Mouse (Mus musculus): ENCODE measurements around the gene Cetn3.
A peak's percentile ranks its signal among the peaks of the same experiment; 100 is the strongest.

The Cetn3 gene

DNA sequence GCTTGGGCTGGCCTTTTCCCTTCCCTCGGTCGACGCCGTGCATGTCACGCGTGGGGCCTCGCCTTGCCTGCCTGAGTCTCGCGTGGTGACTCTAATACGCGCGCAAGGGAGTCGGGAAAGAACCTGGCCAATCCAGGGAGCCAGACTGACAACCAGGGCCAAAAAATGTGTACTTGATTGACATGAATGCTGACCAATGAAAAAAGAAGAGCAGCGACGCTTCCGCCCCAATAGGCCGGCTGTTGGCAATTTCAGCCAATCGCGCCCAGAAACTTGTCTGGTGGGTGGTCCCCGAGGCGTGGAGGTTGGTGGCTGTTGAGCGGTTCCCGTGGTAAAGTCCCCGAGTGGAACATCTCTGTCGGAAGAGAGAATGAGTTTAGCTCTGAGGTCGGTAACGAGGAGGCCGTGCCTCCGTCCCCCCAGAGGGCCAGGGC, at the start of gene Cetn3:
Gene Cetn3, plus strand, starts transcription at position 107 of the 434 bp plus-strand sequence.
- DNase-seq (ENCODE audit: low read depth): peak; percentile 96

DNA sequence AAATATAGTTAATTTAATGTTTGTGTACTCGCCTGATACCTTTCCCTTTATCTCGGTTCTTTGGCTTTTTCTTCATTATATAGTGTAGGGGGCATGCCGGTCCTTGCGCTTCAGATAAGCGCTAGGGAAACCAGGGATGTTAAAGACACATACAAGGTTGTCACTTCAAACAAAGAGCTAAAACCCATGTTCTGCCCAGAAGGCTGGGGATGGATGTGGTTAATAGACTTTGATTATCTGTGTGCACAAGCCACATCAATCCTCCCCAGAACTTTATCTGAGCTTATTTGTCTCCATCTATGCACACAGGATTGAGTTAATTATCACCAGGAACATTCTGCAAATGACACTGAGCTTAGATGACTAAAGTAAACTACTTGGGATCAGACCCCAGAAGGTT, 46.3 kb upstream of the Cetn3 start:
- no peak for DNase-seq (ENCODE audit: low read depth)

DNA sequence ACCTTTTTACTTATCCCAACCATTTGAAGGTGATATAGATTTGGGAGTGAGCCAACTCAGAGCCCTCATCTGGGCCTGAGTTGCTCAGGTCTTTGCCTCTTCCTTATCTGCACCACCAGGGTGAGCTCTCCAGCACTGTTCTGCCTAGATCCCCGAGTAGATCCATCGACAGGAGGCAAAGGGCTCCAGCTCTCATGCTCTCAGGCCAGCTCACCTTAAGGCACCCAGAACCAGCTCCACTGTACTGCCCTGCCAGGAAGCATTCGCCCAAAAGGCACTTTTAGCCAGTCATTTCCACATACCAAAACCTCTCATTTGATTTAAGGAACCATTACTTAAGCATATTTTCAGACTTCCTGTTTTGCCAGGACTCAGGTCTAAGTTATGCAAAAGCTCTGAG, 42.0 kb upstream of the Cetn3 start:
- no peak for DNase-seq (ENCODE audit: low read depth)

DNA sequence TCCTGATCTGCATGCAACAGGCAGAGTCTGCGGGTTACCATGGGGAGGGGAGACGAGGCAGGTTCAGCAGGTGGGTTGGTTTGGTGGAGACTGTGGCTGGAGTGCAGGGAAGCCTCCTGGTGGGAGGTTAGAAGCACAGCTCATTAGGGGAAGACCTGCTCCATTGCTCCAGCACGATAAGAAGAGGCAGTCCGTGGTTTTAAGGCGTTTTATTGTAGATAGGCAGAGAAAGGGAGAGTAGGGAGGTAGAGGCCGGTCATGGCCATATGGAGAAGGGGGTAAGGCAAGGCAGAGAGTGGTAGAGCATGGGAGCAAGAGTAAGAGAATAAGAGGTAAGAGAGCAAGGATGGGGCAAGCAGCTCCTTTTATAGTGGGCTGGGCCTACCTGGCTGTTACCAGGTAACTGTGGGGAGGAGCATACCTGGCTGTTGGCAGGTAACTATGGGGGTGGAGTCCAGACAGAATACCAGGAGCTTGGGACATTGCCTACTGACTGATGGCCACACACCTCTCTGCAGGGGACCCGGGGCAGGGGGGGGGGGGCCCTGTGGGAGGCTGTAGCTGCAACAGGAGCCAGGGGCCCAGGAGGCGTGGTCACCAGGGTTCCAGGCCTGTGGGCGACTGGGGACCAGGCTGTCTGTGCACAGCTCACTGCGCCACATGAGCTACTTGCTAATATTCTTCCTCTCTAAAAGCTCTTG, 39.3 kb upstream of the Cetn3 start:
- no peak for DNase-seq (ENCODE audit: low read depth)

DNA sequence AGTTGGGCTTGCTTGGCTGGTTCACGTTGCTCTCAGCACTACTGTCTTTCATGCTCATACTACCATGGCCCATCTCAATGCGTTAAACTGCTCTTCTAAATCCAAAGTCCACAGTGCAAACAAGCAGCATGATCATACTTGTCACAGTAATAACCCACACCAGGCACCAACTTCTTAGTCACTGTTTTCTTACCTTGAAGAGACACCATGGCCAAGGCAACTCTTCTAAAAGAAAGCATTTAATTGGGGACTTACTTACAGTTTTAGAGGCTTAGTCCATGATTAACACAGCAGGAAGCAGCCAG, 38.8 kb upstream of the Cetn3 start:
- no peak for DNase-seq (ENCODE audit: low read depth)

DNA sequence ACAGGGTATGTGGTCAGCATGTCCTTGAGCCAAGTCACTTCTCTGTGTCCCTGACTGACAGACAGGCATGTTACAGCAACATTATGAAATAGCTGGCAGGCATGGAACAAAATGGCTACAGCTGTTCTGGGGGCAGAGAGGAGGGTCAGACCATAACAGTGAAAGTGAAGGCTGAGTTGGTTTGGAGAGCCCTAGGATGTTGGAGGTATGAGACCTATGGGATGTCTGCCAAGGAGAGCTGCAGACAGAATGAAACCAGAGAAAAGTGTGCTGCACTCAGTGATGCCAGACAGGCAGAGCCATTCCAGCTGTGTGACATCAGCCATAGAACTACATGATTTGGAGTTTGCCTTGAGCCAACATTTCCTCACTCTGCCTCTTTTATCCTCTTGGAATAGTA, 28.0 kb upstream of the Cetn3 start:
- no peak for DNase-seq (ENCODE audit: low read depth)

DNA sequence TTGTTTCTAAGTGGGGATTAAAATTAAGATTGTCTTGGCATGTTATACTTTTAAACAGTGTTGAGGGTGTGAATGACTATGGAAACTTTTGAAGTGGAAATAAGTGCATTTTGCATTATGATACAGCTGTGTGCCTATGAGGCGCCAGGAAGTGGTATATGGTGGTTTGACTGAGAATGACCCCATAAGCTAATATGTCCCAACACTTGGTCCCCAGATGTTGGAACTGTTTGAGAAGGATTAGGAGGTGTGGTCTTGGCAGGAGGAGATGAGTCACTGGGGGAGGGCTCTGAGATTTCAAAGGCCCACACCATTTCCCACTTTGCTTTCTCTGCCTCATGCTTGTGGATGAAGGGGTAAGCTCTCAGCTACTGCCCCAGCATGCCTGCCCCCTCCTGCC, 27.6 kb upstream of the Cetn3 start:
- DNase-seq (ENCODE audit: low read depth): no peak

DNA sequence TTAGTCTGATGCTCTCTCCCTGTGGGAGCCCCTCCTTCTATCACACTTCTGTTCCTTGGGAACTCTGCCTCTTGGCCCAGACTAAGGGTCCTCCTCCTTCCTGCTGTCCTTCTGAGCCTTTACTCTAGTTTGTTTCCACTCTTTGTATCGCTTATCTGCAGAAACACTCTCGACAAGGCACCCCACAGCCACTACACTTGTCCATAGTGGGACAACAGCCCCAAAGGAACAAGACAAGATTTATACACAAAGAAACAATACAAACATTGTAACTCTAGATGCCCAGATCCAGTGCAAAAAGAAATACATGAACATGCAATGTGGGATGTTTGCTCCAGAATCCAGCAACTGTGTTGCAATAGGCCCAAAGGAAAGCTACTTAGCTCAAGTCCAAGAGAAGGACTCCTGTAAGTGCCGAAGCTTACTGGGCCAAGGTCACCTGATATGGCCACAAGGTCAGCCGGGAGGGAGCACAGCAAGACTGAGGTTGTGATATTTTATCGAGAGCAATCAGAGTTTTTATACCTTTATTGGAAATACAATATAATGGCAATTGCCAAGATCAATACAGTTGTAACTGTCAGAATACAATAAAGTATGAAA, 25.7 kb upstream of the Cetn3 start:
- DNase-seq (ENCODE audit: low read depth): no peak

DNA sequence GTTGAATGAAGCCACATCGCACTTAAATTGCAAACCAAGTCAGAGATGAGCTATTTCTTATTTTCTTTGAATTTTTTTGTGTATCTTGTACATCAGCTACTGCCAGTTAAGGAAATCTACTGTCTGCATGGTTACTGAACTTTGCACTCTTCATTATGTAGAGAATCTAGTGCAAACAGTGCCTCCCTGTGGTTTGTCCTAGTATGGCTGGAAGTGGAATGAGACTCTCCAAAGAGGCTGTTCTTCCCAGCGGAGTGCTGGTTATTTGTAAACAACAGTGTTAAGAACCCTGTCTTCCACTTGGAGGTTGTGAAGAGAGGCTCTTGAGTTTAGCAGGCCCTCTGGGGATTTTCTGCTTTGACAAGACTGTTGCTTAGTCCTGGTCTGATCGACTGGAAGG, 22.5 kb upstream of the Cetn3 start:
- peak; percentile 59 for DNase-seq (ENCODE audit: low read depth)

DNA sequence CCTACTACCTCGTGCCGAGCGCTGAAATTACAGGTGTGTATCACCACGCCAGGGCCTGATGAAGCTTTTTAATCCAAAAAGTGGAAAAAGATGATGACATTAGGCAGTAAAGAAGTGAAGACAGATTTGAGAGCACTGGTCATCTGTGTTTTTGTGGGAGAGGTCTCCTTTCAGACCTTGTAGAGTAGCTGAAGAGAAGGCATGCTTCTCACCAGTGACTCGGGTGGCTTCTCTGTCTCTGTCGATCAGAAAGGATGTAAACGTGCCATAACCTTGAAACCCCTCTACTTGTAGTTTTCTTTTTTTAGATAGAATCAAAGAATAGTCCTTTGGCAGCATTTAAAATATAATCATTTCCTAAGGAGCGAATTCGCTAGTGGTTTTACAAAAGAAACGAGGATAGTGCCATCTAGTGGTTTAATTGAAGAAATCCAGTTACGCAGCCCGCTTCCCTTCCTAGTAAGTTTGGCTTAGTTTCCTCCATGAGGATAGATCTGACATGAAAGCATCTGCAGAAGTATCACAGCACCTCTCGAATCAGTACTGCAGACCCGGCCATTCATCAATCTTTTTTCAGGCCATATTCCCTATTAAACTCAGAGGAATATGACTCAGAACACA, 21.2 kb upstream of the Cetn3 start:
- peak; percentile 50 for DNase-seq (ENCODE audit: low read depth)

DNA sequence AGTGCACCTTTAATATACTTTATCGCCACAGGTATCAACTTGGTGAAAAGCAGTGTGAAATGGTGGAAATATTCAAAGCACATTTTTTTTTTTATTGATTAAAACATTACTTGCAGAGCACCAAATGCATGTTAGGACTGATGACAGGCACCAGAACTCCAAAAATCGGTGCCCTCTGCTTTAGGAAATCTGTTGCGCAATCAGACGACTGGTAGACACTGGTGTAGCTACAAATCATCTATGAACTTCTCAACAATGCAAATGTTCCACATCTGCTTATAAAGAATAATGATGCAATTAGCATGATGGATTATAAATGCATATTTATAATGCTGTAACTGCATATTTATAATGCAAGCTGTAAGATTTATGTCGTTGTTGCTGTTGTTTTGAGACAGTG, 18.7 kb upstream of the Cetn3 start:
- DNase-seq (ENCODE audit: low read depth): no peak

DNA sequence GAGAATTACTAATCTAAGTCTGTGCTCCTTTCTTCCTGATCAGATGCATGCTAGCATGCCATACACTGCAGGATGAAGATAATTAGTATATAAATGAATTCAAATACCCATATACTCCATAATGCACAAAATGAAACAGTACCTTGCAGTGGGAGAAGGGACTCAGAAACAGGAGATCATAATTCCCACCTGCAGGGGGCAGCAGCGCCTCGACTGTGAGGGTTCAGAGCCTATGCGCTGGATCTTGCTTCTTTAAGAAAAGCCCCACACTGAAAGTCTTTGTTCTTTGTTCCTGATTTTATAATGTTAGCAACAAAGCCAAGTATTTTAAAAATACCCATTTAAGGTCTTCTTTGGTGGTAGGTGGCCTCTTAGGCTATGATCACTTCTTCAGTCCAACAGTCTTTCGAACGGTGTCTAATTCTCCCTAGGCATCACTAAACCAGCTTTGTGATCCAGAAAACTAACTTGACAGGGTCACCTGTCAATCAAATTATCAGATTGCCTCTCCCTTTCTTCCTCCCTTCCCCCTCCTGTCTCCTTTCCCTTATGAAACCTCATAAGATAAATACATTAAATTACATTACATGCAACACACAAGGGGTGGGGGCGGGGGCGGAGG, 15.7 kb upstream of the Cetn3 start:
- no peak for DNase-seq (ENCODE audit: low read depth)

DNA sequence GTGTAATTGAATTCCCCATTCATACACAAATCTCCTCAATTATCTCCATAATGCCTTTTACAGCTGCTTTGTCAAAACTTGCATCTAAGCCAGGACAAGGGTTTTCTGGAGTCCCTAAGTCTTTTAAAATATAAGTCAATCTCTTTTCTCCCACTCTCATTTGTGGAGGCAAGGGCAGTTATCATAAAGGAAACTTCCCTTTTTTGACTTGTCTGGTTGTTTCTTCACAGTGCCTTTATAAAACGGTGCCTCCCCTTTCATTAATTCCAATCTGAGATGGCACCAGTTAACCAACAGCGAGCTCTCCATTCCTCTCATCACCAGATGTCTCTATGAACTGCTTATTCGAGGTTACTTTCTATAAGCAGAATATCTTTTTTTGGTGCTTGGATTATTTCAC, 6.7 kb upstream of the Cetn3 start:
- DNase-seq (ENCODE audit: low read depth): no peak

DNA sequence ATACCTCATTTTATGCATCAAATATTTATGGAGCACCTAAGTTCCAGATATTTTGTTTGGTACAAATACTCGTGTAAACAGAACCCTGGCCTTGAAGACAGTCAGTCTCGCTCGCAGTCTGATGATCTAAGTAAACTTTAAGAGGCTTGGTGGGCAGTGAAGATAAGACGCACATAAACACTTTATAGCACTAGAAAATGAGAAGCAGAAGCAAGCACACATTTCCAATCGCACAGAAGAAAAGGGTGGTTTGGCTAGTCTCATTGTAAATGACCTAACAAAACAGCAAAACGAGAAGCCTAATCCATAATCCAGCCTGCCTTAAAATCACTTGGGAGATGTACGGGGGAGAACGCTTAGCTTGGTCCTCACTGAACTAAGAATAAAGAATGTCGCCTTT, 402 bp upstream of the Cetn3 start:
- DNase-seq (ENCODE audit: low read depth): peak; percentile 31

DNA sequence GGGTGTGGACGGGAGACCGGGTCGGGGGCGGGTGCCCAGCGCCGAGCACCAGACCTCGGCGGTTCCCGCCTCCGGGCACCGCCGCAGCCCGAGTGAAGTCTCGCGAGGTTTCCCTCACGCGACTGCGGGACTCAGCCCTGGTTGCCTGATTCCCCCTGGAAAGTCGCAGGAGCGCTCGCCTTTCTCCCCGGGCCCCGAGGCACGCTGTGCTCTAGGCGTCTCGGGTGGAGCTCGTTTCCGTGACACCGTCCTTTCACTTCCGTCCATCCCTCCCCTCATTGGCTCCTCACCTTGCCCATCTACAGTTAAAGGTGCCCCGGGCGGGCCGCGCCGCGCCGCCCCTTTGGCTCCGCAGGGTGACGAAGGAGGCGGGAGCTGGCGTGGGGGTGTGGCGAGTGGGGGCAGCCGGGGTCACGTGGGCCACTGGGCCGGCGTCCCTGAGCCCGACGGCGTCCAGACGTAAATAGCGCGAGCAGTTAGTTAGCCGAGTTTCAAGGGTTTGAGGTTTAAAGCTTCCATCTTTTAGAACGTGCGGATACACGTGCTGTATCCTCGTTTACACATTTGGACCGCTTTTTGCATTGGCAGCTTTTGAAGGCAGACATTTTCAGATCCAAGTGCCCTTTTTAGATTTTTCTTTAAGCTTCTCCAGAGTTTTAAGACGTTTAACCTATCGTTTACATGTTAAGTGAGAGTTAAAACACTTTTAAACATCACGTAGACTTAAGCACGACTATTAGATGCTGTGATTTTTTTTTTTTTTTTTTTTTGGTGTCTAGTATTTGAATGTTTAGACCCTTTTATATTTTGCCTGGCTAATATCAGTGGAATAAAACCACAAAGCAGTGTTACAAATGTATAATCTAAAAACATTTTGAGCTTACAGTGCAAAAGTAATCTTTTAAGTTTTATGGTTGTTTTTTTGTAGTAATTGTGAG, 797 bp downstream of the Cetn3 start:
- DNase-seq (ENCODE audit: low read depth): peak; percentile 95

DNA sequence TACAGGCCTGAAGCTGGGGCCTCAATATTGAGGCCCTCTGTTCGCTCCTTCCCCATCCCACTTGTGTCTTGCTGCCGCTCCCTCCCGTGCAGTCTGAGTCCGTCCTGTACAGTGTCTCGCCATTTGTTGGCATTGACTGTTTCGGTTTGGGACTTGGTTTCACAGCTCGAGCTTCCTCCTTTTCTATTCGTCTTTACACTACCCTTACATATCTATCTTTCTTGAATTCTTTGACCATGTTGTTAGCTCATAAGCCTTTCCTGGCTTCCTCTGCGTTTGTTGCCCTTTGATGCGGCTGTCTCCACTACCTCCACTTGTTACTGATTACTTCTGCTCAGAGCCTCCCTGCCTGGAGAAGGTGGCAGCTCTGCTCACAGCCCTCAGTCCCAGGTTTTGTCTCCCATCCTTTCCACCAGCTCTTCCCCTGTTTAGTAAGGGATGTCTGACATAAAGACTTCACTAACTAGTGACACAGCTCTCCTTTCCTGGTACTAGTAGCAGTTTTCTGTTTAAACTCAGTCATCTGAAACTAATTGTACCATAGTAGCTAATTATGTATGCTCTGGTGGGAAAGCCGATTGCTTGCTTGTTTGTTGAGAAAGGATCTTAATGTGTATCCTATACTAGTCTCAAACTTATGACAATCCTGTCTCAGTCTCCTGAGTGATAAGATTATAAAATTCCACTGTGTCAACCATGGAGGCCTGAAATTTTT, 3.0 kb downstream of the Cetn3 start:
- DNase-seq (ENCODE audit: low read depth): no peak

DNA sequence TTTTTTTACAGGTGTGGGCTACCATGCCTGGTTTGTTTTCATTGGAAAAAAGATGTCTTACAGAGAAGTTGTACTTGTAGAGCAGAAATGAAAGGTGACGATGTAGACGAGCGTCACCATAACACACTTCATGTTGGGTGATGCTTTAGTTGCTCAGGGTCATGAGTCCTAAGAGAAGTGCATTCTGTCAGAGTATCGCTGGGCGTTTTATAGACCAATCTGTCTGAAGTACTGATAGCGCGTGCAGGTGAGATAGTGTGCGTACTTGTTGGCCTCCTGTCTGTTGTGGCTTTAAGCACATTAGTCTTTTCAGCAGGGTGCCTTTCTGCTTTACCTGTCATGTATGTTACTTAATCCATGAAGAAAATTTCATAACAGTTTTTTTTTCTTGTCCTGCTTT, 7.3 kb downstream of the Cetn3 start:
- DNase-seq (ENCODE audit: low read depth): no peak

DNA sequence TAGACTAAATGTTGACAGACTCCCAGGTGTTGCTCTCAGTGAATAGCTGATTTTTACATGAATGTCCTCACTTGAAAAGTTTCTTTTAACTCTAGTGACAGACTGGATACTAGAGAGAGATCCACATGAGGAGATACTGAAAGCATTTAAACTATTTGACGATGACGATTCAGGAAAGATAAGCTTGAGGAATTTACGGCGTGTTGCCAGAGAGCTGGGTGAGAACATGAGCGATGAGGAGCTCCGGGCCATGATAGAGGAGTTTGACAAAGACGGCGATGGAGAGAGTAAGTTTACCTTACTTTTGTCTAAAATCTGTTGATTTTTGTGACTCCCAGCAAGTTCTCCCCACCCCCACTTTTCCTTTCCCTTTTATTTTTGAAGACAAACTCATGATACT, 9.0 kb downstream of the Cetn3 start:
- no peak for DNase-seq (ENCODE audit: low read depth)

DNA sequence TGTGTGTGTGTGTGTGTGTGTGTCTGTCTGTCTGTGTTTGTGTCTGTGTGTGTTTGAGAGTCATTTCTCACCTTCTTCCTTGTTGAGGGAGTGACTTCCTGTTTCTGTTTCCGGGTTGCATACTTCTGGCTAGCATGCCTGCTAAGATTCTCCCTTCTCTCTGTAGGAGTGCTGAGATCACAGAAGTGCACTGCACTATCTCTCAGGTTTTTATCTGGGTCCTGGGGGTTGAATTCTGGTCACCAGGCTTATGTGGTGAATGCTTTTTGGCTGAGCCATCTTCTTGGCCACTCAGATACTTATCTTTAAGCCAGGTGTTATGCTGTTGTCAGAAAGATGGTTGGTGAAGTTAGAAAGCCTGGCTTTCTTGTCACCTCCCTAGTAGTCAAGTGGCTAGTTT, 11.0 kb downstream of the Cetn3 start:
- DNase-seq (ENCODE audit: low read depth): no peak

DNA sequence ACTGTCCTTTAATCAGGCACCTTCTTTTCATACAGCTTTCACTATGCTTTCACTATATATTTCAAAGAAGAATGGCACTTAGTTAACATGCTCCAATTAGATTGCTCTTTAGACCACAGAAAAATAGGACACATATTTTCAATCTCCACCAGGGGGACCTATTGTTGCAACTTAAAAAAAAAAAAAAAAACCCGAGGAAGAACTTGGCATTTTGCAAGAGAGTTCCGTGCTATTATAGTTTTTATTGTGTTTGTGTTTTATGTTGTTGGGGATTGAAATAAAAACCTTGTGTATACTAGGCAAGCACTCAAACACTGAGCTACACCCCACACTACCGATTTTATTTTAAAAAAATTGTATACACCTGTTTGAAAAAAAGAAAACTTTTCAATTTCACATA, 18.2 kb downstream of the Cetn3 start:
- peak; percentile 30 for DNase-seq (ENCODE audit: low read depth)

DNA sequence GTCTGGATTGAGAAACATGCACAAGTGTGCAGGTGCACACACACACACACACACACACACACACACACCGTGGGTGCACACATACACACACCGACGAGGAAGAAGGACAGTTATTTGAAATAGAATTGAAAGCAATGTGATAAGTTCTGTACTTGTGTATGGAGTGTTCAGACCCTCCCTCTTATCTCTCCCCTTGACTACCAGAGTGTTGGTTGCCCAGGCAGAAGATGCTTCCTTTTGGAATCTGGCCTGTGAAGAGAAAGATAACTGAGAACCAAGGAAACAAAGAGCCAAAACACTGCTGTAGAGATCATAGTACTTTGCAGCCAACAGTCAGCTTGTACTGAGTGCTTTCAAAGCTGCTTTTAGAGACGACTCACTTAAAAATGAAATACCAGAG, 20.8 kb downstream of the Cetn3 start:
- no peak for DNase-seq (ENCODE audit: low read depth)

DNA sequence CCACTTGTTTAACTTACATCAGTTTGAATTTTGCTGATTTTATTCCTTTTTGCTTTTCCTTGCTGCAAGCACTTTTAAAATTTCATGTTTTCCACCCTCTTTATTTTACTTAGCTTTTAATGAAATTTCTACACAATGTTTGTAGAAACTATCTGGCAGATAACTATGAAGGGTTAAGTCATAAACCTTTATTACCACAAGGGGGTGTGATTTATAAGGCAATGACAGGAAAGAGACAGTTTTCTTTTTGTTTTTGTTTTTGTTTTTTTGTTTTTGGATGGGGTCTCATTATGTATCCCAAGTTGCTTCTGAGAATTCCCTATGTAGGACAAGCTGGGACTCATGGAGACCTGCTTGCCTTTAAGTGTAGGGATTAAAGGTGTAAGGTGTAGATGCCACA, 39.9 kb downstream of the Cetn3 start:
- no peak for DNase-seq (ENCODE audit: low read depth)
